Mouse (Mus musculus) thymus, adult 2 months (tissue): Measurements from ENCODE around the gene Ptprd.

Experiments used
- CTCF ChIP-seq: fragments of 200-500 bp; IDR thresholded peaks from 2 replicates; pipeline ENCODE4 v1.5.1; 2012; ENCODE audit warnings: mild to moderate bottlenecking, control low read depth, low read length, moderate library complexity, borderline replicate concordance; ENCODE audit not compliant: control insufficient read depth, poor library complexity, insufficient read depth; ENCODE audit errors: extremely low read depth
- POLR2A ChIP-seq: fragments of 200-500 bp; IDR thresholded peaks from 2 replicates; pipeline ENCODE4 v1.6.1; 2012; ENCODE audit warnings: mild to moderate bottlenecking, low read length, control low read depth, moderate library complexity; ENCODE audit not compliant: control insufficient read depth, poor library complexity, insufficient read depth; ENCODE audit errors: extremely low read depth

GRCm38 (mm10) chr4:77155037-77155436 is 1056.7 kb downstream of the Ptprd start:
- TF ChIP-seq CTCF (no peak), POLR2A (no peak)
